Mouse (Mus musculus) liver, embryonic 14.5 days (tissue): ENCODE data around the gene Nacc2.

Experiments used
- CTCF ChIP-seq: IDR thresholded peaks from 2 replicates; pipeline ENCODE4 v1.5.1; 2016; ENCODE audit warnings: antibody characterized with exemption, low read depth, control low read depth
- EP300 ChIP-seq: IDR thresholded peaks from 2 replicates; pipeline ENCODE4 v1.6.1; 2016; ENCODE audit warnings: antibody characterized with exemption, low read depth

DNA sequence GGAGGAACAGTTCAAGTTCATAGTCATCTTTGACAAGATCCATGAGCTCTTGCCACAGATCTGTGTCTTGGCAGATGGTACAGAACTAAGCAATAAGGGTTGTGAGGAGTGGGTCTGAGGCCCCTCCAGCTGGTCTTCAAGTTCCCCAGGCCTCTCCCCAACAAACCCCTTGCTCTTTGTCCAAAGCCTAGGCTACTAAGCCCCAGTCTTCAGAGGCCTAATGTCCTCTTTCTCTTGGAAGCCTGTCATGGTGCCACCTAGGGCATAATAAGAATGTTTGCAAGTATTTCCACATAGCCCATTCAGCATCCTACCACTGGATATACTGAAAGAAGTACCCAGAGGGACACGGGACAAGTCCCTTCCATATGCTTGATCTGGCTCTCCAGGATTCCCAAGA is 100.4 kb downstream of the Nacc2 start:
- TF ChIP-seq EP300 (no peak), CTCF (no peak)
